Mouse (Mus musculus): ENCODE results near the gene March8. TPM values are rescaled to one million over a fixed set of nuclear protein-coding genes. Genes with fewer than 3 reads are reported as not detected.

The March8 gene
- total RNA-seq, 2 experiments from 2014 or later = 23.4 to 24.9 TPM

GRCm38 (mm10) chr6:116455781-116456180 lies 118.0 kb downstream of the March8 start:
- intact Hi-C loops (cut with DNase I) = no loop called here
- no peak for DNase-seq

DNA sequence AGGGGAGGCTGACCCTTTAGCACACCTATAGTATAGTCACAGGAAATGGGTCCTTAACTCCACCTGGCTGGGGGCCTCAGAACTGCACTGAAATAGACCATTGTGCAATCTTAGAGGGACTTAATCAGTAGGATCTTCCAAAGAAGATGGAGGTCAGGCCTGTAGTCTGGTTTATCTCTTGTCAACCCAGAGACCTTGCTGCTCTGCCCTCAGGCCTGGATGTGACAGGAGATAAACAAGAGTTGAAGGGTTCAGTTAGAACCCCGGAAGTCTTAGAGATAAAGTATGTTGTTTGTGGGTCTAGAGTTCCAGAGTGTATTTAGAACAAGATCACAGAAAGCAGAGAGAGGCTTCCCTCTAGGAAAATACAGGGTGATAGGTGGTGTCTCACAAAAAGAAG lies 118.7 kb downstream of the March8 start:
- no peak for DNase-seq
- intact Hi-C loops (cut with DNase I) = no loop called here

DNA sequence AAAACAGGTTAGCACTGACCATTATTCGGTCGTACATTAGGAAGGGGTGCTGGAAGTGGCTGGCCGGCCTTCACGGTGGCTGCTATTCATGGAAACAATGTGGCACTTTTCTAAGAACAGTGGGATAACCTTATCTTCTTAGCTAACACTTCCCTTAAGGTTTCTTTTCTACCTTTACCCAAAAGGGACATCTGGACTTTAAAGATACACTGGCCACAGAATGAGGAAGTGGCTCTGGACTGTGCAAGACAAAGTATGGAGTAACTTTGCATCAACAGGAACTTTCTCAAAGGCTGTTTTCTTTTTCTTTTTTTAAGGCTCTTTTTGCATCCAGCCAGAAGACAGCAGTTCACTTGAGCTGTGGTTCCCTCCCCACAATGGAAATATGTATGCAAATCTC lies 120.9 kb downstream of the March8 start:
- DNase-seq = no peak
- intact Hi-C loops (cut with DNase I) = no loop called here

Other genes with a start within 250 kb of the March8 start
- 10 to 100 TPM; 46.3 to 59.5 TPM for gene Tmcc1, start 144.5 kb upstream of the March8 start, total RNA-seq (2021)
- gene Washc2, start 130.0 kb upstream of the March8 start, total RNA-seq (2021) = 10 to 100 TPM; 21.8 to 22.3 TPM
- gene Zfand4, start 73.8 kb upstream of the March8 start, total RNA-seq (2021) = under 1 TPM; 0.51 to 0.86 TPM
- gene Alox5, start 123.2 kb downstream of the March8 start, total RNA-seq (2021) = under 1 TPM; 0.64 to 0.66 TPM
- not detected for gene Olfr211, start 151.1 kb downstream of the March8 start, total RNA-seq (2021)
- gene Olfr212, start 168.5 kb downstream of the March8 start, total RNA-seq (2021) = not detected
- not detected for gene Olfr213, start 200.4 kb downstream of the March8 start, total RNA-seq (2021)
- 1 to 10 TPM in 1 of 2 experiments, under 1 TPM in 1; 0.79 to 1.3 TPM for gene Gm5580, start 213.1 kb downstream of the March8 start, total RNA-seq (2021)
- gene Olfr214, start 216.2 kb downstream of the March8 start, total RNA-seq (2021) = not detected
- gene Olfr215, start 246.2 kb downstream of the March8 start, total RNA-seq (2021) = not detected

All from gastrocnemius, postnatal 36 days (tissue).